Mouse (Mus musculus) macrophage (primary cell): Measurements from ENCODE around the gene Ncoa7. TPM values are rescaled to one million over a fixed set of nuclear protein-coding genes. Genes with fewer than 3 reads are reported as not detected.
A peak's percentile ranks its signal among the peaks of the same experiment; 100 is the strongest.
"Not testable (repeated sequence)": the region's sequence is repeated elsewhere in the genome, so short reads cannot be mapped to it uniquely, and the experiment has no call there.

ENCODE experiments used
- H3K27ac ChIP-seq: fragments of 350-480 bp; formaldehyde crosslinking; 2 replicates; pipeline ENCODE4 v1.9.0; 2021
- H3K36me3 ChIP-seq: fragments of 350-480 bp; formaldehyde crosslinking; 2 replicates; pipeline ENCODE4 v1.9.0; 2021; ENCODE audit errors: inconsistent target
- H3K4me3 ChIP-seq: fragments of 350-480 bp; formaldehyde crosslinking; 2 replicates; pipeline ENCODE4 v1.9.0; 2021; ENCODE audit errors: inconsistent target
- H3K79me2 ChIP-seq: fragments of 350-480 bp; formaldehyde crosslinking; 2 replicates; pipeline ENCODE4 v1.9.0; 2021; ENCODE audit errors: inconsistent target
- WGBS: methylation state at CpG from one replicate; pipeline ENCODE4 v1.1.7; 2026; ENCODE audit warnings: inconsistent platforms; ENCODE audit not compliant: missing documents; 5-methylcytosine and 5-hydroxymethylcytosine counted together
- polyA plus RNA-seq: library from polyadenylated mRNA; stranded (reverse); fragments of 250-400 nt; gene quantifications from 3 replicates; pipeline ENCODE4 v1.2.4, GENCODE M21; 2018; ENCODE audit warnings: inconsistent platforms

The Ncoa7 gene
- polyA plus RNA-seq, 1 experiment from 2014 or later = 25.4 TPM

DNA sequence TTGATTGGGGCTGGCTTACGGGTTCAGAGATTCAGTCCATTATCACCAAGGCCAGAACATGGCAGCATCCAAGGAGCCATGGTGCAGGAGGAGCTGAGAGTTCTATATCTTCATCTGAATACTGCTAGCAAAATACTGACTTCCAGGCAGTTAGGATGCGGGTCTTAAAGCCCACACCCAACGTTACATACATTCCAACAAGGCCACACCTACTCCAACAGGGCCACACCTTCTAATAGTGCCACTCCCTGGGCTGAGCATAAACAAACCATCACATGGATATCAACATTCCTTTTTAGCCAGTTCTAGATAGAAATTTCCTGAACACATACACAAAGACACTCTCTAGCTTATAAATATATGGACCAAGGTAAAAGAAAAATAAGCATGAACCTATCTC lies 173.6 kb downstream of the Ncoa7 start, which contains the start of gene Hint3:
Hint3 (minus strand) TSS at position 120 of the 400 bp plus-strand sequence.
- H3K27ac ChIP-seq = no peak within 1 kb of the TSS
- no peak within 1 kb of the TSS for H3K4me3 ChIP-seq
- no peaks in the 10 kb centered on the region for H3K36me3 ChIP-seq
- H3K79me2 ChIP-seq = no peaks in the 10 kb centered on the region
- 92% methylated on average over 3 of the region's 3 CpGs for WGBS

DNA sequence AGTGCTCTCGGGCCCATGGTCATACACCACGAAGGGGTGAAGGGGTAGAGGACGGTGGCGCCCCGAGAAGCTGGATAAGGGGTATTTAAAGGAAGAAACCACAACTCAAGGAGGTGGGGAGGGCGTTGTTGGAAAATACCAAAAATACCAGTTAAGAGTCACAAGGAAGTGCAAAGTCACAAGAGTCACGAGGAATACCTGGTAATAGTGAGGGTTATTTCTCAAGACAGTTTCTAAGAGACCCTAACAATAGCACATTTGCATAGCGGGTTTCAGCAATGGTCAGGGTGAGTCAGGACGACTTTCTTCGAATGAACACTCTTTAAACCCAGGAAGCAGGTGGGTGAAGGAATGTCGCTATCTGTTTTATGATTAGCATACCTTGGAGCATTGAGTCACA lies 174.7 kb downstream of the Ncoa7 start:
- 89% methylated on average over 11 of the region's 11 CpGs for WGBS
- not testable (repeated sequence) for H3K36me3 ChIP-seq, H3K79me2 ChIP-seq, H3K27ac ChIP-seq, H3K4me3 ChIP-seq

DNA sequence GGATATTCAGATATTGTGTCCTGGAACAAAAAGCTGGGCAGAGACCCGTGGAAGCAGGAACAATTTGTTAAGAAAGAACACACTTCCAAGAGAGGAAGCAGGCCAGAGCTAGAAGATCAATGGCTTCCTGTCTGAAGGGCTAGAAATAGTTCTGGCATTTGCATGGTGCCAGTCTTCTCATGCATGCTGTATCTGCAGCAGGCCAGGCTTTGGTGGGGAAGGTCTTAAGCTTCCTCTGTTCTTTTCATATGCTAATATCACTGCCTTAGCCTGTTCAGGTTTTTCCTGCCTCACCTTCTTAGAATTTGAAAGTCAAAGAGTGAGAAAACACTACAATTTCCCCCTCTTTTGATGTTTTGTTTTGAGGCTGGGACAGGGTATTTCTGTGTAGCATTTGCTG lies 175.6 kb downstream of the Ncoa7 start:
- Histone ChIP-seq H3K79me2 (no peaks in the 10 kb centered on the region), H3K27ac (no peak overlapping the region), H3K4me3 (no peak overlapping the region), H3K36me3 (no peaks in the 10 kb centered on the region)
- 0% methylated on average over 1 of the region's 1 CpGs for WGBS

DNA sequence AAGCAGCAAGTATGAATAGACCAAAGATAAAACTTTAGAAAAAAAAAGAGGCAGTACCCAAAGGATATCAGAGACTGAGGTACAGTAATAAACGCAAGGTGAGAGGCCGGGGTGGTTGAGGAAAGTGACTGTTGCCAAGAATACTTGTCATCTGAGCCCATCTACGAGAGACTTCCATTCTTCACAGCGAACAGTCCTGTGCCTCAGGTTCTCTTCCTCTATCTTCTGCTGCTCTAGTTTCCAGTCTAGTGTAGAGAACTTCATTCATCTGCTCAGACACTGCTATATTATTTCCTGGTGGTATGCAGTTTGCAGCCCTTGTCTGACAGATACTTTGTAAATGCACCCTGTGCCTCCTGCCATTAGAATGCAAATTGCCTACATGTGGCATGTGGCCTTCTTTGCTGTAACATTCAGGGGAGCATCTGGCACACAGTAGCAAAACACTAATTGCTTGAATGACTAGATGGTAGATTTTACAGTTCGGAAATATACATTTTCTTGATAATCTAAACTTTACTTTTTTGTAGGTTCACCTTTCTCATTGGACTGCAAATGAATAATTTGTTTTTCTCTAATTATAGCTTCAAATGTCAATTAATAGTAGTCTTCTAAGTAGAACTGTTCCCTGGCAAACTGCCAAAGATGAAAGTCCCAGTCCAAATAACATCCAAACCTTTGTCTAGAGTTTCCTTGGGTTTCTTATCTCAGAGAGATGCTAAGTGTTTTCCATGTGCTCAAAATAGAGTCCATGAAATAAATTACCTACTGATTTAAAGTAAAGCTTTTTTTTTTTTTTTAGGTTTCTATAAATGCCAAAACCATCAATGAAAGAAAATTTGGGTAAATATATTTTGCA lies 178.7 kb downstream of the Ncoa7 start:
- no peaks in the 10 kb centered on the region for H3K79me2 ChIP-seq
- H3K27ac ChIP-seq = no peak overlapping the region
- WGBS = 94% methylated on average over 5 of the region's 5 CpGs
- no peaks in the 10 kb centered on the region for H3K36me3 ChIP-seq
- no peak overlapping the region for H3K4me3 ChIP-seq

DNA sequence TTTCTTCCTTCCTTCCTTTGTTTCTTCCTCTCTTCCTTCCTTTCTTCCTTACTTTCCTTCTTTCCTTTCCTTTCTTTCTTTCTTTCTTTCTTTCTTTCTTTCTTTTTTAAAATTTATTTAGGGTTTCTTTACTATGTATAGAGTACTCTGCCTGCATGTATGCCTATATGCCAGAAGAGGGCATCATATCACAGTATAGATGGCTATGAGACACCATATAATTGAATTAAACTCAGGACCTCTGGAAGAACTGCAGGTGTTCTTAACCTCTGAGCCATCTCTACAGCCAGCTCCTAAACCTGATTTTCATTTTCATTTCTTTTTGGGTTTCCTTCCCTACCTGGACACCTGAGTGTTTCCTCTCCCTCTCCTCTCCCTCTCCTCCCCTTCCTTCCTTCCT lies 180.2 kb downstream of the Ncoa7 start:
- H3K79me2 ChIP-seq = no peaks in the 10 kb centered on the region
- H3K36me3 ChIP-seq = no peaks in the 10 kb centered on the region
- H3K27ac ChIP-seq = no peak overlapping the region
- H3K4me3 ChIP-seq = no peak overlapping the region

DNA sequence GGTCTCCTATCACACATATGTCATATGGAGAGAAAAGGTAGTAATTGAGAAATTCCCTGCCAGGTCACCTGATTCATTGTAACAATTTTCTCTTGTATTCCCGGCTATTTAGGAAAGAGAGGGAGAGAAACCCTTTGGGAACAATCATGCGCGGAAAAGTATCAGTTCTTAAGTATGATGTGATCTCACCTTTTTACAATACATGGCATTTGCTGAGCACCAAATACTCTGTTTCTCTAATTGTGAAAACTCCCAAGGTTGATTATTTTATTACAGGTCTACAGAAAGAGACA lies 184.3 kb downstream of the Ncoa7 start:
- Histone ChIP-seq H3K36me3 (no peaks in the 10 kb centered on the region), H3K27ac (peak overlapping the region; percentile 81), H3K79me2 (peaks cover 8% of the 10 kb centered on the region; the same call in 1 of the 2 replicates), H3K4me3 (peak overlapping the region; percentile 57)
- 53% methylated on average over 3 of the region's 3 CpGs for WGBS

DNA sequence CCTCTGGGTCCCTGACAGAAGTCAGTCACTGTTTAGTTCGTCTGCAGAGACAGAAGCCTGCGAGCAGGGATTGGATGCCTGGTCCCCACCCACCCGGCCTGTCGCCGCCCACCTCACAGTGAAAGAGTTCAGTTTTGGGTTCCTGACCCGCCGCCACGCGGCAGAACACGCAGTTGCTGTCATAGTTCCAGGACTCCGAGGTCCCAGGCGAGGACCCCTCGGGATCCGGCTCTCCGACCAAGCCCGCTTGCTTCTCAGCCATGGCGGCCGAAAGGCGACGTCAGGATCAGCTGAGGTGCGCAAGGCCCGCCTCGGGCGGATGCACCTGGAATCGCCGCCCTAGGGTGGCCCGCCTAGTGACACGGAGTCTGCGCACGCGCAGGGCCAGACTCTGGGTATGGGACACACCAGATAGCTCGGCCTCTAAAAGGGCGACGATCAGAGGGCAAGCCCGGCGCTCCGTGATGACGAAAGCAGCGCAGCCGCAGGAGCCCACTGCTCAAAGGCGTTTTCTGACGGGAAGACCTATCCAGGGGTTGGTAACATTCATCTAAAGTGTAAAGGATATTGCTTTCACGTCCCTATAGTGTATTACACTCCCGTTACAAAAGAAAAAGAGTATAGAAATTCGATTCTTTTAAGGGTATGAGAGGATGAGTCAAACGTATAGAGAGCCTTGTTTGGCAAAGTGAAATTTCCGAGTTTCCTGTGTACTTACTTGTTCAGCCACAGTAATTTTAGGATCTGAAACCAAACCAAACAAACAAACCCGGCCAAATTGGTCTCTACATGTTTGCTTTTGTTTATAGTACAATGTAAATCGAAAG lies 184.8 kb downstream of the Ncoa7 start:
- Histone ChIP-seq H3K36me3 (peaks cover 5% of the 10 kb centered on the region), H3K27ac (peak overlapping the region; percentile 81), H3K4me3 (peak overlapping the region; percentile 57), H3K79me2 (peaks cover 8% of the 10 kb centered on the region; the same call in 1 of the 2 replicates)
- 1% methylated on average over 49 of the region's 49 CpGs for WGBS

DNA sequence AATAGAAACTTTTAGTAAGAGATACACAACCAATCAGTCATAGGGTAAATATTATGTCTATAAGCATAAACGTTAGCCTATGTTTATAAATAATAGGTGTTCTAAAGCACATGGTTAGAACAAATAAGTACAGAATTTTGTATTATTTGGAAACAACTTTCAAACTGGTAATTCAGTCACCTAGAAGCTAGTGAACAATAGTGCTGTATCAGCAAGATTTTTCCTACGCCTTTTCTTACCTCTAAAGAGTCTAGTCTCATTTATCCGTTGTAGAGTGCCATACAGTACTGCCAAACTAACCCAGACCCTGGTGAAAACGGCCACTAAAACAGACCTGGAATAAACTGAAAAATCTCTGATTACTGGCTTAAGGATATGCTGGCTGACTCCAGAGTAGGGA lies 190.1 kb downstream of the Ncoa7 start:
- WGBS = 94% methylated on average over 4 of the region's 4 CpGs
- H3K4me3 ChIP-seq = no peak overlapping the region

DNA sequence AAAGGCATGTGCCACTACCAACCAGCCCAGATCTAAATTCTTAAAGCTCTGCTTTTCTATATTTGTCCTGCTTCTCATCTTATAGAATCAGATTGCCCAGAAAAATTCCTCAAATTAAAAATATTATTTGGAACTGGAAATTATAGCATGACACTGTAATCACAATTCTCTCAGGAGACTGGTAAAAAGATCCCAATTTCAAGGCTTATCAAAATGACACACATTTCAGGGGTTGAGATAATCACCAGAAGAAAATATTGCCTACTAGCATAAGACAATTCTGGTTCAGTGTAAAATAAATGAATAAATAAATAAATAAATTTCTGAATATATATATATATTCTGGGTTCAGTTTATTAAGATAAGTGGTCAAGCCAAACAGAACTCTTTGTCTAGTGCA lies 193.5 kb downstream of the Ncoa7 start:
- H3K36me3 ChIP-seq = peaks cover 39% of the 10 kb centered on the region
- H3K27ac ChIP-seq = no peak overlapping the region
- H3K79me2 ChIP-seq = no peaks in the 10 kb centered on the region
- H3K4me3 ChIP-seq = no peak overlapping the region

More for the DNA sequence above, 190.1 kb downstream of the Ncoa7 start:
- Histone ChIP-seq H3K27ac (no peak overlapping the region), H3K36me3 (peaks cover 30% of the 10 kb centered on the region), H3K79me2 (peaks cover 8% of the 10 kb centered on the region; the same call in 1 of the 2 replicates)

DNA sequence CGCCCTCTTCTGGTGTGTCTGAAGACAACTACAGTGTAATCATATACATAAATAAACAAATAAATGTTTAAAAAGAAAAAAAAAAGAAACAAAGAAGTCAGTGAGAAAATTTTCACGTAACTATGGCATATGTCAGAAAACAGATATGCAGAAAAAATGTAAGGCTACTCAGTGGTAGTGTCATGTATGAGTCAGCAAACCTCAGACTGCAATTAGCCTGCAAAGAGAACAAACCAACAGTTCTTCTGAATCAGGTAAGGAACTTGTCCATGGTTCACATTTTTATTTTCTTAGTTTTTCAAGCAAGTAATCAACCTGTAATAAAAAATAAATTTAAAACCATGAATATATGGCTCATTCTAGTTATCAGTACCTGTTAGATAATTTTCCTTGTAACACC lies 195.0 kb downstream of the Ncoa7 start:
- no peaks in the 10 kb centered on the region for H3K79me2 ChIP-seq
- peaks cover 31% of the 10 kb centered on the region for H3K36me3 ChIP-seq
- H3K27ac ChIP-seq = no peak overlapping the region
- H3K4me3 ChIP-seq = no peak overlapping the region
- 84% methylated on average over 2 of the region's 2 CpGs for WGBS

DNA sequence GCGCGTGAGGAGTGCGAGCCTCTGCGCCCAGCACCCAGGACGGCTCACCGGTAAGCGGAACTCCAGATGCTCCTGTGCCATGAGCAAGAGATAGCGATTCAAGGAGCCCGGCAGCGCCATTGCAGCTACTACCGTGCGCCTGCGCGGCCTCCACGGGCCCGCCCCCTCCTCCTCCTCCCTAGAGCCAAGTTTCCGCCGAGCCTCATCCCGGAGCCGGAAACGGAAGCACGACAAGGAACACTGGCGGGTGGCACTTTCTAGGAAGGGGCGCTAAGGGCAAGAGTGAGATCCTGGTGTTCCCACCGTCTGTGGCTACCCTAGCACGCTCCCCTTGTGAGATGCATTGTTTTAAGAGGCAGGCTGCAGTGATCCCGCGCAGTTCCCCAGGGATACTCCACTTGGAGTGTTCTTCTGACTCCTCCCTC lies 202.6 kb downstream of the Ncoa7 start, which contains the start of gene Trmt11:
Trmt11 (minus strand) TSS at position 208 of the 425 bp plus-strand sequence.
- peaks cover 32% of the 10 kb centered on the region for H3K79me2 ChIP-seq
- peak within 1 kb of the TSS; percentile 90 for H3K4me3 ChIP-seq
- under 1% methylated on average over 24 of the region's 28 CpGs for WGBS
- peaks cover 16% of the 10 kb centered on the region; the same call in 1 of the 2 replicates for H3K36me3 ChIP-seq
- peak within 1 kb of the TSS; percentile 60 for H3K27ac ChIP-seq

DNA sequence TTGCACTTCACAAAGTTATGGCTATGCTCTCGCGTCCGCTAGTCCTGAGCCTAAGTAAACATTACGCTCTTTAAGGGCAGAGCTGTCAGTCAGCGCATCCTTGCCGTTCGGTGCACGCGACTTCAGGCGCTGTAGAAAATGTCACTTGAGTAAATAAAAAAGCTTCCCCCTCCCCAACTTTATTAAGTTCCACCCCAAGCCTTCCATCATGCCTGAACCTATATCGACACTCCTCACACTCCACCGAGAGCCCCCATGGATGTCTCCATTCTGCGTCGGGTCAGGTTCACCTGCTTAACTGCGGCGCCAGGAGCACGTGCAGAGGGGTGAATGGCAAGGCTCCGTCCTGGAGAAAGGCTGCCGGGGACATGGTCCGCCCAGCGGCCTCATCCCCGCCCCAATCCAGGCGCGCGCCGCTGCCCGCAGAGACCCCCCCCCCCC lies 203.0 kb downstream of the Ncoa7 start:
- Histone ChIP-seq H3K4me3 (peak overlapping the region; percentile 90), H3K27ac (peak overlapping the region; percentile 25; the same call in 1 of the 2 replicates), H3K79me2 (peaks cover 32% of the 10 kb centered on the region), H3K36me3 (peaks cover 12% of the 10 kb centered on the region; the same call in 1 of the 2 replicates)
- 2% methylated on average over 22 of the region's 27 CpGs for WGBS

DNA sequence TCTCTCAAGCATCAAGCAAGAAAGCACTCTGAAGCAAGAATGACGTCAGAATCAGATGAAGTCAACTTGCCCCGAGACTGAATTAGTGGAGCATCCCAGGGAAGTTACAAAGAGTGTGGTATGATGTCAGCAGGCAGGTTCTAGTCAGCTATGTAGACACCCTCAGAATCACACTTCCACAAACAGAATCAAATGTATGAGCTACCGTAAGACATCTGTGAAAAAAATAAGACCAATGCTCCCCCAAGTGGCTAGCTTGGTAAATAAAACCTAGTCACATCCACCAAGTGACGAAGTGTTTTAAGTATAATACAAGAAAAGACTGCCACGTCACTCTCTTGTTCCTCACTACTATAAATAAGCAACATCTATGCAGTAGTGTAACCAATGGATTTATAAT lies 216.1 kb downstream of the Ncoa7 start:
- H3K79me2 ChIP-seq = no peaks in the 10 kb centered on the region
- 83% methylated on average over 5 of the region's 5 CpGs for WGBS
- 0 out of 2 replicates have a peak, but pooled peaks cover 21% of the 10 kb centered on the region for H3K36me3 ChIP-seq
- no peak overlapping the region for H3K27ac ChIP-seq
- H3K4me3 ChIP-seq = no peak overlapping the region

DNA sequence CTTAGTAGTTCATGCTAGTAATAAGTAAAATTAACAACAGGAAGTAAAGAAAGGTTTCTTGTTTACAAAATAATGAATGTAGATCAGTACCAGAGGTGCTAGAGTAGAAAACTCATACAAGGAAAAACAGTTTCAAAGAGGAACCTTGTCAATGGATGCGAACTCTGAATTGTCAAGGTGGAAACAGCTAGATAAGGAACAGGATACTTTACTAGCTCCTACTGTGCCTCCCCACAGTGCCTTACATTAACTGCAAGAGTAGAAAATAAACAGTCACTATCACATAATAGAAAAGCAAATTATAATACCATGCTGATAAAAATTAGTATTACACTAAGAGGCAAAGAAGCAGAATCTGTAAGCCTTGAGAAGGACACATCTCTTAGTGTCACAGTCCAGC lies 217.4 kb downstream of the Ncoa7 start:
- 100% methylated on average over 1 of the region's 1 CpGs for WGBS
- Histone ChIP-seq H3K27ac (no peak overlapping the region), H3K36me3 (0 out of 2 replicates have a peak, but pooled peaks cover 21% of the 10 kb centered on the region), H3K79me2 (no peaks in the 10 kb centered on the region), H3K4me3 (no peak overlapping the region)
